Mouse (Mus musculus) hindbrain, postnatal 0 days (tissue): ENCODE measurements around the gene Baz2b. TPM values are rescaled to one million over a fixed set of nuclear protein-coding genes. Genes with fewer than 3 reads are reported as not detected.
"Not testable (repeated sequence)": the region's sequence is repeated elsewhere in the genome, so short reads cannot be mapped to it uniquely, and the experiment has no call there.

Experiments
- ATAC-seq: fragments of 200-750 bp; cut with Nextera tagmentation; 2 replicates; pipeline ENCODE4 v1.8.0; 2017; ENCODE audit warnings: mild to moderate bottlenecking, moderate TSS enrichment, moderate library complexity
- DNase-seq: peaks from one replicate; pipeline ENCODE4 v3.0.0-alpha.2; 2015; ENCODE audit warnings: low spot score
- H3K27ac ChIP-seq: fragments of 300-500 bp; sonication (generic); 2 replicates; pipeline ENCODE4 v1.5.1; 2014; ENCODE audit warnings: mild to moderate bottlenecking
- H3K27me3 ChIP-seq: fragments of 300-500 bp; sonication (generic); 2 replicates; pipeline ENCODE4 v1.6.1; 2014; ENCODE audit warnings: low read length, mixed read lengths; ENCODE audit not compliant: insufficient read depth
- H3K36me3 ChIP-seq: fragments of 300-500 bp; sonication (generic); 2 replicates; pipeline ENCODE4 v1.6.1; 2014; ENCODE audit warnings: low read length, mixed read lengths; ENCODE audit not compliant: insufficient read depth
- H3K4me1 ChIP-seq: fragments of 300-500 bp; sonication (generic); 2 replicates; pipeline ENCODE4 v1.6.1; 2014; ENCODE audit warnings: antibody characterized with exemption, low read length, mixed read lengths; ENCODE audit not compliant: insufficient read depth
- H3K4me2 ChIP-seq: fragments of 300-500 bp; sonication (generic); 2 replicates; pipeline ENCODE4 v1.6.1; 2014; ENCODE audit warnings: low read depth, mild to moderate bottlenecking, low read length, moderate library complexity, mixed read lengths
- H3K4me3 ChIP-seq: fragments of 300-500 bp; sonication (generic); 2 replicates; pipeline ENCODE4 v1.5.1; 2014; ENCODE audit warnings: low read length
- H3K9ac ChIP-seq: fragments of 300-500 bp; sonication (generic); replicated peaks from 2 replicates; pipeline ENCODE4 v1.6.1; 2014; ENCODE audit warnings: mild to moderate bottlenecking, low read length, moderate library complexity, mixed read lengths
- H3K9me3 ChIP-seq: fragments of 300-500 bp; sonication (generic); 2 replicates; pipeline ENCODE4 v1.6.1; 2016; ENCODE audit warnings: low read length, mixed read lengths
- CTCF ChIP-seq: IDR thresholded peaks from 2 replicates; pipeline ENCODE4 v1.5.1; 2016; ENCODE audit warnings: antibody characterized with exemption, control low read depth, low read depth
- WGBS: fragments of 180-500 bp; shearing (Covaris S2); extraction: QIAGEN DNeasy Blood & Tissue Kit; methylation state at CpG from one replicate; pipeline ENCODE4 v1.1.7; 2014; 5-methylcytosine and 5-hydroxymethylcytosine counted together
- polyA plus RNA-seq: library from polyadenylated mRNA; unstranded; fragments of >200 nt; fragmentation: Nextera tagmentation; extraction: Ambion mirVana; gene quantifications from 2 replicates; pipeline ENCODE4 v1.2.1, GENCODE M21; 2015
- total RNA-seq: library from RNA; depleted of rRNA; stranded (reverse); fragments of >200 nt; gene quantifications from 2 replicates; pipeline ENCODE4 v1.2.3, GENCODE M21; 2014

The Baz2b gene
- total and polyA plus RNA-seq, 2 experiments from 2014 or later = 62.3 to 71.3 TPM

GRCm38 (mm10) chr2:60084823-60085222 is 124.8 kb downstream of the Baz2b start:
- H3K9ac ChIP-seq = no peak overlapping the region
- no peaks in the 10 kb centered on the region for H3K27me3 ChIP-seq
- no peak overlapping the region for H3K27ac ChIP-seq
- ATAC-seq (no peak), DNase-seq (no peak)
- 0 out of 2 replicates have a peak, but pooled peaks cover 6% of the 10 kb centered on the region for H3K4me1 ChIP-seq
- TF ChIP-seq CTCF = no peak
- H3K4me3 ChIP-seq = no peak overlapping the region
- no peaks in the 10 kb centered on the region for H3K9me3 ChIP-seq
- WGBS = 100% methylated on average over 1 of the region's 1 CpGs
- no peaks in the 10 kb centered on the region for H3K36me3 ChIP-seq
- H3K4me2 ChIP-seq = no peak overlapping the region

- Histone ChIP-seq H3K9ac (no peak overlapping the region), H3K36me3 (no peaks in the 10 kb centered on the region), H3K4me1 (0 out of 2 replicates have a peak, but pooled peaks cover 6% of the 10 kb centered on the region), H3K9me3 (no peaks in the 10 kb centered on the region), H3K27me3 (no peaks in the 10 kb centered on the region), H3K4me2 (no peak overlapping the region), H3K4me3 (no peak overlapping the region), H3K27ac (peak overlapping the region; percentile 26; the same call in 1 of the 2 replicates)
- 50% methylated on average over 7 of the region's 7 CpGs for WGBS
- ATAC-seq = no peak
- DNase-seq = no peak
- no peak for TF ChIP-seq CTCF
These were observed 126.5 kb downstream of the Baz2b start for GRCm38 (mm10) chr2:60082984-60083636.

- TF ChIP-seq CTCF = no peak
- H3K27ac ChIP-seq = no peak overlapping the region
- no peaks in the 10 kb centered on the region for H3K27me3 ChIP-seq
- H3K9me3 ChIP-seq = no peaks in the 10 kb centered on the region
- no peak for ATAC-seq
- H3K9ac ChIP-seq = no peak overlapping the region
- 0 out of 2 replicates have a peak, but pooled peaks cover 6% of the 10 kb centered on the region for H3K4me1 ChIP-seq
- no peaks in the 10 kb centered on the region for H3K36me3 ChIP-seq
- DNase-seq = no peak
- H3K4me2 ChIP-seq = no peak overlapping the region
- WGBS = 93% methylated on average over 4 of the region's 4 CpGs
- H3K4me3 ChIP-seq = no peak overlapping the region
These were observed 127.4 kb downstream of the Baz2b start for GRCm38 (mm10) chr2:60082225-60082624.

DNA sequence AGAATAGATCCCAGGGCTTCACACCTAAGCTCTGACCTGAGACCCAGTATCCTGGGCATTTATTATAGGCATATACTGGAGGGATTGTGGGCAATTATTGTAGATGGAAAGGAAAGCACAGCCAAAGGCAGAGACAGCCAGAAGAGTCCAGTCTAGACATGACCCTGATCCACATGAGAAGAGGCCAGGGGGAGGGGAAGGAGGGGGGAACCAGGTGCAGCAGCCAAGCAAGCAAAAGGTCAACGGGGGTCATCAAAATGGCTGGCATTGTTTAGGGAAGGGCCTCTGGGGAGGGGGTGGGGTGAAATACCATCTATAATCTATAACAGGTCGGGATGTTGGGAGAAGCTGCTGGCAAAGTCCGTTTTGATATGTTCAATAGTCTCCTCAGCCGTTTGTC is 128.8 kb downstream of the Baz2b start:
- H3K27ac ChIP-seq = no peak overlapping the region
- H3K9me3 ChIP-seq = no peaks in the 10 kb centered on the region
- H3K9ac ChIP-seq = no peak overlapping the region
- no peak for TF ChIP-seq CTCF
- no peak for ATAC-seq
- no peak for DNase-seq
- H3K4me1 ChIP-seq = 0 out of 2 replicates have a peak, but pooled peaks cover 6% of the 10 kb centered on the region
- H3K27me3 ChIP-seq = no peaks in the 10 kb centered on the region
- no peak overlapping the region for H3K4me2 ChIP-seq
- no peaks in the 10 kb centered on the region for H3K36me3 ChIP-seq
- 77% methylated on average over 4 of the region's 4 CpGs for WGBS
- H3K4me3 ChIP-seq = no peak overlapping the region

DNA sequence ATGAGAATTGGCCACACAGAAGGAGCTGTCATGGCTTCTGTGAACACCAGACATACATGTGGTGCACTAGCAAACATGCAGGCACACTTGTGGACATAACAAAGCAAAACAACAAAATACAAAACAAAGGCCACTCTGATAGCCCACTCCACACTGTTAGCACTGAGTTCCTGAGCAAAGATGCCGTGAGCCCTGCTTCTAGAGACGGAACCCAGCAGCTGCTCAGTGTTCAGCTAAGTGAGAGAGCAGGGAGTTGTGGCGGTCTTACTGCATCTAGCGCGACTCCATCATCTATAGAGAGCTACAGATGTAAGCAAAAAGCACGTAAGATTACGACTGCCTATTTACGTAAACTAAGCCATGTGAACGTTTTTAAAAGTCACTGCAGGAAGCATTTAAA is 132.0 kb downstream of the Baz2b start:
- WGBS = 59% methylated on average over 9 of the region's 9 CpGs
- no peak overlapping the region for H3K27ac ChIP-seq

DNA sequence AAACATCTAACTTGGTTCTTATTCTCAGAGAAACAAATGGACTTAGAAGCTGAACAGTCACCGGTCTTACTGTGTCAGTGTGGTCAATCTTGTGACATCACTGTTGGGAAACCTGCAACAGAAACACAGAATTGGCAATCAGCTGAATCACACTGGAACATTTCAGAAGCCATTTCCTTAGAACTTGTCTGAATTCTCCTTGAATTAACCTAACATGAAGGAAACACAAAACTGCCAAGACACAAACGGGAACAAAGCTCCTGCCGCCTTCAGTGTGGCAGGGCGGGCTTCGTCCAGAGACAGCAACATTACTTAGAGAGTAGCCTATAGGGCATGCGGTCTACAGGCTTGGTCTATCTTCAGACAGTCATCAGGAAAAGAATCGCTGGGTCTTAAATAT is 132.8 kb downstream of the Baz2b start:
- WGBS = 54% methylated on average over 7 of the region's 7 CpGs

More for the DNA sequence above, 132.0 kb downstream of the Baz2b start:
- Histone ChIP-seq H3K4me1 (no peaks in the 10 kb centered on the region), H3K9ac (no peak overlapping the region), H3K27me3 (no peaks in the 10 kb centered on the region), H3K9me3 (no peaks in the 10 kb centered on the region), H3K4me3 (no peak overlapping the region), H3K4me2 (no peak overlapping the region), H3K36me3 (no peaks in the 10 kb centered on the region)
- ATAC-seq (no peak), DNase-seq (no peak)
- TF ChIP-seq CTCF = no peak

GRCm38 (mm10) chr2:60076025-60076424 is 133.6 kb downstream of the Baz2b start:
- WGBS = 21% methylated on average over 1 of the region's 1 CpGs
- Histone ChIP-seq H3K4me1 (0 out of 2 replicates have a peak, but pooled peaks cover 1% of the 10 kb centered on the region), H3K36me3 (no peaks in the 10 kb centered on the region), H3K27ac (no peak overlapping the region), H3K4me2 (no peak overlapping the region), H3K9ac (no peak overlapping the region), H3K4me3 (no peak overlapping the region), H3K9me3 (no peaks in the 10 kb centered on the region), H3K27me3 (no peaks in the 10 kb centered on the region)
- ATAC-seq (no peak), DNase-seq (no peak)
- no peak for TF ChIP-seq CTCF

More for the DNA sequence above, 132.8 kb downstream of the Baz2b start:
- ATAC-seq (no peak), DNase-seq (no peak)
- H3K9ac ChIP-seq = no peak overlapping the region
- H3K36me3 ChIP-seq = no peaks in the 10 kb centered on the region
- H3K9me3 ChIP-seq = no peaks in the 10 kb centered on the region
- no peaks in the 10 kb centered on the region for H3K4me1 ChIP-seq
- no peak for TF ChIP-seq CTCF
- H3K4me3 ChIP-seq = no peak overlapping the region
- H3K27me3 ChIP-seq = no peaks in the 10 kb centered on the region
- no peak overlapping the region for H3K4me2 ChIP-seq
- no peak overlapping the region for H3K27ac ChIP-seq

- ATAC-seq, H3K36me3 ChIP-seq, H3K9me3 ChIP-seq, H3K27ac ChIP-seq, H3K4me3 ChIP-seq, H3K27me3 ChIP-seq, H3K4me2 ChIP-seq, DNase-seq, H3K9ac ChIP-seq, H3K4me1 ChIP-seq: not testable (repeated sequence)
- WGBS = 100% methylated on average over 1 of the region's 1 CpGs
These were observed 135.8 kb downstream of the Baz2b start for GRCm38 (mm10) chr2:60073798-60074197.
